ENCODE assay signal across 9 mouse cellular contexts in the genomic region with DNA sequence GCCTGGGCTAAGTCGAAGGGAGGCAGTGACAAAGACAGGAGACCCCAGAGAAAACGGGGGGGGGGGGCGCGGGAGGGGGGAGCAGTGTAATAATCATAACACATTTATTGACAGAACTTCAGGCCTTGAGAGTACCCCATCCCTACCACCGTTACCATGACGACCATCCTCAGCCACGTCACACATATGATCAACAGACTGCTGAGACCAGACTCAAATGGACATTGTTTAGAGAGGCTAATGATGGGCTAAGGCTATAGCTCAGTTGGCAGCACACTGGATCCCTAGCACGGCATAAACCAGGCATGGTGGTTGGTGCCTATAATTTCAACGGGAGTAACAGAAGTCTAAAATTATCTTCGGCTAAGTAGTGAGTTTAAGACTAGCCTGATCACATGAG.
DNase-seq lines count a peak whose midpoint lies in the region; ATAC-seq and TF ChIP-seq lines count a peak whose summit lies in the region.
"Had no signal": no experiment of that assay in that cellular context is flagged by ENCODE, and none has a peak within 500 bp of the region (broad histone marks: within the 10 kb centered on the region; RNA-seq: fewer than 3 reads in every experiment).

No protein-coding gene starts in this region.

- TF ChIP-seq CTCF in olfactory bulb, adult 2 months (IDR thresholded peaks at IDR 0.05; ENCODE audit: insufficient read depth, low read depth, low read length), result no peak

- H3K4me3 ChIP-seq in lung, embryonic 16.5 days (ENCODE audit: low read length), result no peak overlapping the region
- H3K4me3 ChIP-seq in forebrain, embryonic 13.5 days, result no peak overlapping the region
- H3K4me3 ChIP-seq in limb, embryonic 10.5 days, result no peak overlapping the region
- H3K4me3 ChIP-seq in olfactory bulb, adult 2 months (ENCODE audit: insufficient read depth, low read depth, low read length), result no peak overlapping the region
- H3K4me3 ChIP-seq: liver, embryonic 12.5 days had no signal

- no peaks in the 10 kb centered on the region for H3K9me3 ChIP-seq in lung, embryonic 16.5 days (ENCODE audit: control insufficient read depth, low read length)
- H3K9me3 ChIP-seq in forebrain, embryonic 13.5 days (replicated peaks), result no peaks in the 10 kb centered on the region
- H3K9me3 ChIP-seq in limb, embryonic 10.5 days (replicated peaks), result no peaks in the 10 kb centered on the region
- H3K9me3 ChIP-seq: liver, embryonic 12.5 days had no signal

- no peaks in the 10 kb centered on the region for H3K27me3 ChIP-seq in lung, embryonic 16.5 days (ENCODE audit: control insufficient read depth, insufficient read depth, low read depth, low read length)
- H3K27me3 ChIP-seq in forebrain, embryonic 13.5 days, result no peaks in the 10 kb centered on the region
- H3K27me3 ChIP-seq in limb, embryonic 10.5 days (ENCODE audit: low read depth, poor library complexity, severe bottlenecking), result no peaks in the 10 kb centered on the region
- H3K27me3 ChIP-seq: liver, embryonic 12.5 days had no signal

- peak; percentile 21; the same call in 1 of the 2 replicates for ATAC-seq in lung, embryonic 16.5 days (ENCODE audit: low read depth)
- ATAC-seq in forebrain, embryonic 13.5 days, result peak; percentile 58
- ATAC-seq: liver, embryonic 12.5 days had no signal

- no peak overlapping the region for H3K27ac ChIP-seq in lung, embryonic 16.5 days (ENCODE audit: low read length)
- H3K27ac ChIP-seq in forebrain, embryonic 13.5 days, result peak overlapping the region; percentile 57
- H3K27ac ChIP-seq in limb, embryonic 10.5 days, result peak overlapping the region; percentile 42; the same call in 1 of the 2 replicates
- peak overlapping the region; percentile 76; the same call in 1 of the 2 replicates for H3K27ac ChIP-seq in olfactory bulb, adult 2 months (ENCODE audit: insufficient read depth, low read depth, low read length)
- H3K27ac ChIP-seq: liver, embryonic 12.5 days had no signal

- H3K4me1 ChIP-seq in lung, embryonic 16.5 days (replicated peaks; ENCODE audit: control insufficient read depth, insufficient read depth, low read length), result peaks cover 8% of the 10 kb centered on the region
- peaks cover 46% of the 10 kb centered on the region for H3K4me1 ChIP-seq in forebrain, embryonic 13.5 days
- H3K4me1 ChIP-seq in limb, embryonic 10.5 days, result peaks cover 43% of the 10 kb centered on the region
- peaks cover 19% of the 10 kb centered on the region for H3K4me1 ChIP-seq in olfactory bulb, adult 2 months (ENCODE audit: control insufficient read depth, insufficient read depth, low read length)
- H3K4me1 ChIP-seq: liver, embryonic 12.5 days had no signal

- DNase-seq in lung, adult 18-20 months, result no peak
- DNase-seq in limb, embryonic 10.5 days (ENCODE audit: low spot score), result no peak
- no peak for DNase-seq in adipocyte (ENCODE audit: low spot score)
- DNase-seq in kidney, adult 18-20 months, result no peak
- DNase-seq: adrenal gland, postnatal 25 days had no signal

- no peak overlapping the region for H3K9ac ChIP-seq in lung, embryonic 16.5 days (ENCODE audit: low read length)
- H3K9ac ChIP-seq in forebrain, embryonic 13.5 days, result no peak overlapping the region
- H3K9ac ChIP-seq: liver, embryonic 12.5 days had no signal

- no peak for TF ChIP-seq POLR2A in olfactory bulb, adult 2 months (IDR thresholded peaks at IDR 0.05; ENCODE audit: insufficient read depth, low read depth, low read length)

- no peak overlapping the region for H3K4me2 ChIP-seq in lung, embryonic 16.5 days (ENCODE audit: low read depth, low read length)
- H3K4me2 ChIP-seq in forebrain, embryonic 13.5 days, result no peak overlapping the region
- H3K4me2 ChIP-seq: liver, embryonic 12.5 days had no signal

- no peaks in the 10 kb centered on the region for H3K36me3 ChIP-seq in lung, embryonic 16.5 days (ENCODE audit: control insufficient read depth, insufficient read depth, low read length)
- H3K36me3 ChIP-seq in forebrain, embryonic 13.5 days (ENCODE audit: poor library complexity, severe bottlenecking), result no peaks in the 10 kb centered on the region
- no peaks in the 10 kb centered on the region for H3K36me3 ChIP-seq in limb, embryonic 10.5 days
- H3K36me3 ChIP-seq: liver, embryonic 12.5 days had no signal

- WGBS in lung, embryonic 16.5 days, result 49% methylated on average over 8 of the region's 10 CpGs
- 36% methylated on average over 10 of the region's 10 CpGs for WGBS in forebrain, embryonic 13.5 days
- WGBS in limb, embryonic 10.5 days, result 49% methylated on average over 9 of the region's 10 CpGs
- 32% methylated on average over 10 of the region's 10 CpGs for WGBS in olfactory bulb, adult 2 months
